In the genomic region with DNA sequence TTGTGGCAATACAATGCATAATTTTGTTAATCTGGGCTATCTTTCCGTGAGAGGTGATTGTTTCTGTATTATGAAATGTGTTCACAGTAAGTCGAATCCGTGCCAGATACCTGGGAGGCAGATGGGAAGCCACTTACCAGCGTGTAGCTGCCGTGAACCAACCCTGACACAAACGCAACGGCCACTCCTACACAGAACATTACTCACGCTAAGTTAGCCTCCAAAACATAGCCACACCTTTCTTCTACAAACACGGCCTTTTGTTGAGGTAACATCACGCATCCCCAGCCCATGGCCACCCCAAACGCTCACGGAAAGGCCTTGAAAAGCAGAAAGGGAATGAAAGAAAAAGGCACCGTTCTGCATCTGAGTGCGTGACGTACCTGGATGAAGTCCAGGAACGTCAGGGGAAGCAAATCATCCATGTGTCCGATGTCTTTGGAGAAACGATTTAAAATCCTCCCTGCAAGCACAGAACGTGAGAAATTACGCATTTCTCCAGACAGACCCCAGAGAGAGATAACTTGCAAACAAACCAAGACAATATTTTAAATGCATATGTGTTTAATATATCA, we compare ENCODE assay signal across 21 mouse cellular contexts.
A peak's percentile ranks its signal among the peaks of the same experiment; 100 is the strongest.
DNase-seq lines count a peak whose midpoint lies in the region; ATAC-seq and TF ChIP-seq lines count a peak whose summit lies in the region.
"Had no signal": no experiment of that assay in that cellular context is flagged by ENCODE, and none has a peak within 500 bp of the region (broad histone marks: within the 10 kb centered on the region; RNA-seq: fewer than 3 reads in every experiment).

No protein-coding gene starts in this region.

- TF ChIP-seq CTCF in brain, embryonic 14.5 days (IDR thresholded peaks at IDR 0.05; ENCODE audit: borderline replicate concordance, extremely low read depth, insufficient read depth, insufficient read length): no peak
- TF ChIP-seq CTCF in forebrain, postnatal 0 days (IDR thresholded peaks at IDR 0.05; ENCODE audit: low read depth): no peak
- no peak for TF ChIP-seq CTCF in lung, postnatal 0 days (IDR thresholded peaks at IDR 0.05)

- ATAC-seq in forebrain, embryonic 14.5 days: no peak
- no peak for ATAC-seq in forebrain, postnatal 0 days
- no peak for ATAC-seq in lung, postnatal 0 days
- ATAC-seq: hindbrain, embryonic 16.5 days had no signal

- peaks cover 3% of the 10 kb centered on the region; the same call in 1 of the 2 replicates for H3K27me3 ChIP-seq in forebrain, embryonic 14.5 days (replicated peaks; ENCODE audit: control insufficient read depth, insufficient read depth, low read length)
- H3K27me3 ChIP-seq in forebrain, embryonic 10.5 days (ENCODE audit: poor library complexity, severe bottlenecking): peaks cover 62% of the 10 kb centered on the region
- 0 out of 2 replicates have a peak, but pooled peaks cover 4% of the 10 kb centered on the region for H3K27me3 ChIP-seq in forebrain, postnatal 0 days (ENCODE audit: insufficient read depth, low read length)
- no peaks in the 10 kb centered on the region for H3K27me3 ChIP-seq in lung, postnatal 0 days (replicated peaks; ENCODE audit: insufficient read depth, low read length)
- H3K27me3 ChIP-seq: CH12.LX; neural tube, embryonic 13.5 days had no signal

- TF ChIP-seq EP300 in lung, postnatal 0 days (IDR thresholded peaks at IDR 0.05): no peak

- H3K4me1 ChIP-seq in forebrain, embryonic 14.5 days (ENCODE audit: control insufficient read depth, insufficient read depth, low read length): peaks cover 18% of the 10 kb centered on the region
- peaks cover 44% of the 10 kb centered on the region for H3K4me1 ChIP-seq in forebrain, embryonic 10.5 days
- H3K4me1 ChIP-seq in forebrain, postnatal 0 days (ENCODE audit: insufficient read depth): peaks cover 7% of the 10 kb centered on the region; the same call in 1 of the 2 replicates
- H3K4me1 ChIP-seq in lung, postnatal 0 days (ENCODE audit: insufficient read depth, low read depth, low read length): no peaks in the 10 kb centered on the region; the same call in 1 of the 2 replicates

- H3K4me3 ChIP-seq in forebrain, embryonic 14.5 days (ENCODE audit: low read depth, low read length): no peak overlapping the region
- no peak overlapping the region for H3K4me3 ChIP-seq in forebrain, embryonic 10.5 days
- H3K4me3 ChIP-seq in forebrain, postnatal 0 days (ENCODE audit: low read depth, low read length): no peak overlapping the region
- H3K4me3 ChIP-seq in lung, postnatal 0 days (ENCODE audit: low read depth, low read length): no peak overlapping the region
- H3K4me3 ChIP-seq: erythroblast, embryonic 14.5 days; heart, embryonic 13.5 days; layer of hippocampus, adult 2 months; neural tube, embryonic 13.5 days had no signal

- no peak overlapping the region for H3K27ac ChIP-seq in forebrain, embryonic 14.5 days (ENCODE audit: low read depth, low read length)
- no peak overlapping the region for H3K27ac ChIP-seq in forebrain, embryonic 10.5 days
- no peak overlapping the region for H3K27ac ChIP-seq in forebrain, postnatal 0 days (ENCODE audit: low read depth, low read length)
- H3K27ac ChIP-seq in lung, postnatal 0 days (ENCODE audit: low read length): no peak overlapping the region
- H3K27ac ChIP-seq: heart, embryonic 13.5 days; layer of hippocampus, adult 2 months; neural tube, embryonic 13.5 days had no signal

- H3K4me2 ChIP-seq in forebrain, embryonic 14.5 days (ENCODE audit: low read length): 0 out of 2 replicates have a peak overlapping the region, but pooled peaks have one; percentile 9
- no peak overlapping the region for H3K4me2 ChIP-seq in forebrain, postnatal 0 days (ENCODE audit: low read depth)
- no peak overlapping the region for H3K4me2 ChIP-seq in lung, postnatal 0 days (replicated peaks; ENCODE audit: low read depth, low read length)
- H3K4me2 ChIP-seq: neural tube, embryonic 13.5 days had no signal

- H3K9me3 ChIP-seq in forebrain, embryonic 14.5 days (replicated peaks; ENCODE audit: control insufficient read depth, low read length): no peaks in the 10 kb centered on the region
- no peaks in the 10 kb centered on the region for H3K9me3 ChIP-seq in forebrain, embryonic 10.5 days
- no peaks in the 10 kb centered on the region for H3K9me3 ChIP-seq in forebrain, postnatal 0 days (ENCODE audit: low read length)
- no peaks in the 10 kb centered on the region for H3K9me3 ChIP-seq in lung, postnatal 0 days (ENCODE audit: low read length)
- H3K9me3 ChIP-seq: heart, embryonic 13.5 days; neural tube, embryonic 13.5 days had no signal

- H3K36me3 ChIP-seq in forebrain, embryonic 14.5 days (ENCODE audit: control insufficient read depth, insufficient read depth, low read length): no peaks in the 10 kb centered on the region
- H3K36me3 ChIP-seq in forebrain, embryonic 10.5 days (replicated peaks): no peaks in the 10 kb centered on the region
- no peaks in the 10 kb centered on the region for H3K36me3 ChIP-seq in forebrain, postnatal 0 days (ENCODE audit: insufficient read depth)
- H3K36me3 ChIP-seq in lung, postnatal 0 days (ENCODE audit: insufficient read depth, low read length): no peaks in the 10 kb centered on the region
- H3K36me3 ChIP-seq: heart, embryonic 13.5 days; neural tube, embryonic 13.5 days had no signal

- no peak for TF ChIP-seq POLR2A in brain, embryonic 14.5 days (IDR thresholded peaks at IDR 0.05; ENCODE audit: borderline replicate concordance, extremely low read depth, insufficient read depth, insufficient read length, poor library complexity, severe bottlenecking)

- H3K9ac ChIP-seq in forebrain, embryonic 14.5 days (ENCODE audit: low read length): no peak overlapping the region
- H3K9ac ChIP-seq in forebrain, postnatal 0 days: no peak overlapping the region
- no peak overlapping the region for H3K9ac ChIP-seq in lung, postnatal 0 days (replicated peaks; ENCODE audit: low read depth)
- H3K9ac ChIP-seq: neural tube, embryonic 13.5 days had no signal

- peak; percentile 27 for DNase-seq in forebrain, embryonic 14.5 days (ENCODE audit: low spot score)
- DNase-seq in forebrain, embryonic 10.5 days (ENCODE audit: extremely low spot score, low spot score): no peak
- peak; percentile 33 for DNase-seq in brain, embryonic 14.5 days (ENCODE audit: low read depth)
- peak; percentile 31 for DNase-seq in cerebellum, adult 9-11 months
- peak; percentile 38 for DNase-seq in forebrain, postnatal 0 days
- no peak for DNase-seq in embryo, embryonic 11 days
- DNase-seq in lung, postnatal 0 days (ENCODE audit: low spot score): no peak
- DNase-seq: adrenal gland, adult 8-10 months; heart, adult 11 months; heart, postnatal 36 days; kidney, adult 11 months; kidney, postnatal 10 days; lung, postnatal 14 days; right cerebral cortex, postnatal 25 days; thymus, postnatal 14 days had no signal

- 39% methylated on average over 20 of the region's 20 CpGs for WGBS in forebrain, embryonic 14.5 days
- 85% methylated on average over 20 of the region's 20 CpGs for WGBS in forebrain, embryonic 10.5 days
- WGBS in forebrain, postnatal 0 days: 46% methylated on average over 20 of the region's 20 CpGs
- 87% methylated on average over 20 of the region's 20 CpGs for WGBS in lung, postnatal 0 days

Comparison
In these comparisons a context has a peak if more than half of its experiments do, and no peak if none do; other contexts are left out.
1. DNase-seq: peak in forebrain, embryonic 14.5 days (single experiment), brain, embryonic 14.5 days (single experiment), cerebellum, adult 9-11 months (single experiment) and forebrain, postnatal 0 days (single experiment); none in forebrain, embryonic 10.5 days (single experiment), embryo, embryonic 11 days (single experiment) and lung, postnatal 0 days (single experiment).